26 mouse cellular contexts compared by ENCODE assay signal in the genomic region with DNA sequence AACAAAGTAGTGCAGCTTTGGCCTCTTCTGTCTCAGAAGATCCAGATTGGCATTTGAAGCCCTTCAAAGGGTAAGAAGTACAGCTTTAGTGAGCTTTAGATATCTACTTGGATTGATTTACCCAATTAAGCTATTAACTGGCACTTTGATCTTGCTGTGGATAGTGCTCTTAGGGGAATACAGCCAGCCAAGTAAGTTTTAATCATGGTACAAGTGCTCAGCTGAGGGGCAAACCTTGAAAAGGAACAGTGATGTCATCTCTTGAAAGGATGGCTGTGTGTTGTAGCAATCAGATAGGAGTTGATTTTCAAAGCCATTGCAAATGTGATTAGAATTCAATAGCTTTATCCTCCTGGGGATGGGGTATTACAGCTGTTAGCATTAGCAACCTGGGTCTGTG. TPM values are rescaled to one million over a fixed set of nuclear protein-coding genes. Genes with fewer than 3 reads are reported as not detected.
DNase-seq lines count a peak whose midpoint lies in the region; ATAC-seq and TF ChIP-seq lines count a peak whose summit lies in the region.
"Had no signal": no experiment of that assay in that cellular context is flagged by ENCODE, and none has a peak within 500 bp of the region (broad histone marks: within the 10 kb centered on the region; RNA-seq: fewer than 3 reads in every experiment).

No protein-coding gene starts in this region.

- TF ChIP-seq CTCF in midbrain, postnatal 0 days (IDR thresholded peaks at IDR 0.05) = no peak

- H3K9ac ChIP-seq in forebrain, embryonic 12.5 days = no peak overlapping the region
- H3K9ac ChIP-seq in neural tube, embryonic 14.5 days (replicated peaks; ENCODE audit: low read depth, low read length) = no peak overlapping the region
- no peak overlapping the region for H3K9ac ChIP-seq in midbrain, embryonic 13.5 days (replicated peaks)
- H3K9ac ChIP-seq in midbrain, postnatal 0 days (replicated peaks; ENCODE audit: low read length, poor library complexity, severe bottlenecking) = no peak overlapping the region
- H3K9ac ChIP-seq: embryonic facial prominence, embryonic 12.5 days; heart, embryonic 15.5 days; hindbrain, embryonic 15.5 days had no signal

- no peak overlapping the region for H3K27ac ChIP-seq in forebrain, embryonic 12.5 days
- H3K27ac ChIP-seq in forebrain, embryonic 10.5 days = no peak overlapping the region
- H3K27ac ChIP-seq in neural tube, embryonic 14.5 days (ENCODE audit: low read depth, low read length) = no peak overlapping the region
- no peak overlapping the region for H3K27ac ChIP-seq in midbrain, embryonic 13.5 days
- no peak overlapping the region for H3K27ac ChIP-seq in midbrain, postnatal 0 days (ENCODE audit: low read depth, low read length)
- H3K27ac ChIP-seq: embryonic facial prominence, embryonic 12.5 days; heart, adult 2 months; heart, embryonic 15.5 days; hindbrain, embryonic 15.5 days had no signal

- no peak for DNase-seq in forebrain, embryonic 10.5 days (ENCODE audit: extremely low spot score, low spot score)
- DNase-seq in neural tube, embryonic 10.5 days (ENCODE audit: extremely low spot score, low spot score) = no peak
- no peak for DNase-seq in midbrain, postnatal 0 days (ENCODE audit: low spot score)
- no peak for DNase-seq in left cerebral cortex, postnatal 25 days (ENCODE audit: low spot score in 2 of 2)
- DNase-seq in frontal cortex, postnatal 36 days (ENCODE audit: low spot score in 2 of 2) = no peak
- DNase-seq: adrenal gland, postnatal 14 days; cerebellum, adult 2 months; cerebellum, postnatal 10 days; gastrocnemius, postnatal 10 days; heart, adult 2 months; heart, postnatal 14 days had no signal

- no peaks in the 10 kb centered on the region for H3K4me1 ChIP-seq in forebrain, embryonic 12.5 days
- H3K4me1 ChIP-seq in forebrain, embryonic 10.5 days = 0 out of 2 replicates have a peak, but pooled peaks cover 7% of the 10 kb centered on the region
- no peaks in the 10 kb centered on the region for H3K4me1 ChIP-seq in neural tube, embryonic 14.5 days (ENCODE audit: control insufficient read depth, insufficient read depth, low read length)
- 0 out of 2 replicates have a peak, but pooled peaks cover 3% of the 10 kb centered on the region for H3K4me1 ChIP-seq in midbrain, embryonic 13.5 days (replicated peaks)
- H3K4me1 ChIP-seq in midbrain, postnatal 0 days (ENCODE audit: insufficient read depth, low read length) = no peaks in the 10 kb centered on the region
- H3K4me1 ChIP-seq: embryonic facial prominence, embryonic 12.5 days; hindbrain, embryonic 15.5 days had no signal

- no peak overlapping the region for H3K4me2 ChIP-seq in forebrain, embryonic 12.5 days
- no peak overlapping the region for H3K4me2 ChIP-seq in neural tube, embryonic 14.5 days (ENCODE audit: low read depth, low read length)
- no peak overlapping the region for H3K4me2 ChIP-seq in midbrain, embryonic 13.5 days (replicated peaks)
- no peak overlapping the region for H3K4me2 ChIP-seq in midbrain, postnatal 0 days (ENCODE audit: low read depth, low read length, poor library complexity, severe bottlenecking)
- H3K4me2 ChIP-seq: embryonic facial prominence, embryonic 12.5 days; heart, embryonic 11.5 days; heart, embryonic 15.5 days; hindbrain, embryonic 15.5 days had no signal

- ATAC-seq in forebrain, embryonic 12.5 days (ENCODE audit: low FRiP score) = peak; percentile 46; the same call in 1 of the 2 replicates
- ATAC-seq in neural tube, embryonic 14.5 days (ENCODE audit: low read depth) = peak; percentile 46; the same call in 1 of the 2 replicates
- ATAC-seq in midbrain, embryonic 13.5 days = peak; percentile 82
- 0 out of 2 replicates have a peak, but pooled peaks have one; percentile 17 for ATAC-seq in midbrain, postnatal 0 days (ENCODE audit: low FRiP score)
- ATAC-seq: activated CD4-positive, CD25-positive, alpha-beta regulatory T cell, adult 4 months; inflammation-experienced regulatory T-cells, adult 6 months; intestine, postnatal 0 days; Patski had no signal

- no peaks in the 10 kb centered on the region for H3K27me3 ChIP-seq in forebrain, embryonic 12.5 days
- H3K27me3 ChIP-seq in forebrain, embryonic 10.5 days (ENCODE audit: poor library complexity, severe bottlenecking) = no peaks in the 10 kb centered on the region
- H3K27me3 ChIP-seq in neural tube, embryonic 14.5 days (ENCODE audit: control insufficient read depth, insufficient read depth, low read length) = no peaks in the 10 kb centered on the region
- H3K27me3 ChIP-seq in midbrain, embryonic 13.5 days = no peaks in the 10 kb centered on the region
- H3K27me3 ChIP-seq in midbrain, postnatal 0 days (ENCODE audit: insufficient read depth, low read length) = no peaks in the 10 kb centered on the region
- H3K27me3 ChIP-seq: CH12.LX; embryonic facial prominence, embryonic 12.5 days; heart, embryonic 15.5 days; hindbrain, embryonic 15.5 days; Patski had no signal

- no peaks in the 10 kb centered on the region for H3K9me3 ChIP-seq in forebrain, embryonic 12.5 days
- no peaks in the 10 kb centered on the region for H3K9me3 ChIP-seq in forebrain, embryonic 10.5 days
- no peaks in the 10 kb centered on the region for H3K9me3 ChIP-seq in neural tube, embryonic 14.5 days (ENCODE audit: control insufficient read depth, low read length)
- H3K9me3 ChIP-seq in midbrain, embryonic 13.5 days = no peaks in the 10 kb centered on the region
- H3K9me3 ChIP-seq in midbrain, postnatal 0 days (ENCODE audit: low read length) = no peaks in the 10 kb centered on the region
- H3K9me3 ChIP-seq: embryonic facial prominence, embryonic 12.5 days; heart, embryonic 15.5 days; hindbrain, embryonic 15.5 days had no signal

- H3K4me3 ChIP-seq in forebrain, embryonic 12.5 days (replicated peaks) = no peak overlapping the region
- no peak overlapping the region for H3K4me3 ChIP-seq in forebrain, embryonic 10.5 days
- H3K4me3 ChIP-seq in neural tube, embryonic 14.5 days (ENCODE audit: low read depth, low read length) = no peak overlapping the region
- H3K4me3 ChIP-seq in midbrain, embryonic 13.5 days (replicated peaks) = no peak overlapping the region
- no peak overlapping the region for H3K4me3 ChIP-seq in midbrain, postnatal 0 days (ENCODE audit: low read depth, low read length)
- H3K4me3 ChIP-seq: embryonic facial prominence, embryonic 12.5 days; heart, adult 2 months; heart, embryonic 15.5 days; hindbrain, embryonic 15.5 days had no signal

- intact Hi-C loops in left cerebral cortex, postnatal 25 days (cut with DNase I) = no loop called here

- no peaks in the 10 kb centered on the region for H3K36me3 ChIP-seq in forebrain, embryonic 12.5 days (replicated peaks)
- H3K36me3 ChIP-seq in forebrain, embryonic 10.5 days (replicated peaks) = no peaks in the 10 kb centered on the region
- H3K36me3 ChIP-seq in neural tube, embryonic 14.5 days (ENCODE audit: control insufficient read depth, insufficient read depth, low read length) = no peaks in the 10 kb centered on the region
- no peaks in the 10 kb centered on the region for H3K36me3 ChIP-seq in midbrain, embryonic 13.5 days
- H3K36me3 ChIP-seq in midbrain, postnatal 0 days (ENCODE audit: insufficient read depth, low read length) = no peaks in the 10 kb centered on the region
- H3K36me3 ChIP-seq: embryonic facial prominence, embryonic 12.5 days; heart, embryonic 15.5 days; hindbrain, embryonic 15.5 days had no signal

RNA-seq across cellular contexts. Expression of gene Gpr87, which starts 12.8 kb away (rescaled TPM):
- polyA plus RNA-seq in forebrain, embryonic 12.5 days (2016; fragmentation: Nextera tagmentation; extraction: Ambion mirVana) = 0.15 and 0.17 TPM in 2 replicates
- polyA plus RNA-seq in forebrain, embryonic 10.5 days (2016; fragmentation: Nextera tagmentation; extraction: Ambion mirVana) = 0.17 and 0.20 TPM in 2 replicates
- polyA plus RNA-seq in neural tube, embryonic 14.5 days (2014; fragmentation: Nextera tagmentation; extraction: Ambion mirVana) = 0.22 and 0.46 TPM in 2 replicates
- polyA plus RNA-seq in midbrain, embryonic 13.5 days (2015; fragmentation: Nextera tagmentation; extraction: Ambion mirVana) = 0.19 TPM in 1 of 2 replicates, not detected in the other
- total RNA-seq in midbrain, postnatal 0 days (2014; rRNA removed) = 1.5 TPM in 1 of 2 replicates, not detected in the other
- 0.16 TPM in 1 of 2 replicates, not detected in the other for polyA plus RNA-seq in midbrain, postnatal 0 days (2015; fragmentation: Nextera tagmentation; extraction: Ambion mirVana)
- not detected for total RNA-seq in left cerebral cortex, postnatal 25 days (2021)
- total RNA-seq: adrenal gland, adult 18-20 months; adrenal gland, postnatal 14 days; CH12.LX; gastrocnemius, postnatal 10 days; gastrocnemius, postnatal 4 days; heart, adult 2 months; heart, postnatal 14 days; hematopoietic stem cell, adult 5-6 weeks had no signal
- polyA plus RNA-seq: activated CD4-positive, CD25-positive, alpha-beta regulatory T cell, adult 4 months; cerebellum, adult 2 months; heart, adult 2 months; heart, embryonic 11.5 days; inflammation-experienced regulatory T-cells, adult 6 months; intestine, postnatal 0 days; Patski had no signal

RNA-seq across cellular contexts. Expression of gene P2ry13, which starts 28.6 kb away (rescaled TPM):
- polyA plus RNA-seq in forebrain, embryonic 12.5 days (2016; fragmentation: Nextera tagmentation; extraction: Ambion mirVana) = 0.58 and 1.2 TPM in 2 replicates
- polyA plus RNA-seq in forebrain, embryonic 10.5 days (2016; fragmentation: Nextera tagmentation; extraction: Ambion mirVana) = 0.52 and 0.67 TPM in 2 replicates
- 1.7 and 2.3 TPM in 2 replicates for polyA plus RNA-seq in neural tube, embryonic 14.5 days (2014; fragmentation: Nextera tagmentation; extraction: Ambion mirVana)
- 0.97 and 1.2 TPM in 2 replicates for polyA plus RNA-seq in midbrain, embryonic 13.5 days (2015; fragmentation: Nextera tagmentation; extraction: Ambion mirVana)
- 2.2 and 2.6 TPM in 2 replicates for total RNA-seq in midbrain, postnatal 0 days (2014; rRNA removed)
- 1.8 and 1.9 TPM in 2 replicates for polyA plus RNA-seq in midbrain, postnatal 0 days (2015; fragmentation: Nextera tagmentation; extraction: Ambion mirVana)
- 10 to 100 TPM; 10.6 to 11.1 TPM for total RNA-seq in left cerebral cortex, postnatal 25 days (2021)
- polyA plus RNA-seq: Patski had no signal

RNA-seq across cellular contexts. Expression of gene P2ry14, which starts 28.7 kb away (rescaled TPM):
- polyA plus RNA-seq in forebrain, embryonic 12.5 days (2016; fragmentation: Nextera tagmentation; extraction: Ambion mirVana) = 2.8 and 3.4 TPM in 2 replicates
- polyA plus RNA-seq in forebrain, embryonic 10.5 days (2016; fragmentation: Nextera tagmentation; extraction: Ambion mirVana) = 1.9 and 2.4 TPM in 2 replicates
- polyA plus RNA-seq in neural tube, embryonic 14.5 days (2014; fragmentation: Nextera tagmentation; extraction: Ambion mirVana) = 5.7 and 6.2 TPM in 2 replicates
- polyA plus RNA-seq in midbrain, embryonic 13.5 days (2015; fragmentation: Nextera tagmentation; extraction: Ambion mirVana) = 1.9 and 2.4 TPM in 2 replicates
- total RNA-seq in midbrain, postnatal 0 days (2014; rRNA removed) = 2.8 and 3.2 TPM in 2 replicates
- polyA plus RNA-seq in midbrain, postnatal 0 days (2015; fragmentation: Nextera tagmentation; extraction: Ambion mirVana) = 4.3 and 4.6 TPM in 2 replicates
- 1 to 10 TPM; 2.3 to 2.4 TPM for total RNA-seq in left cerebral cortex, postnatal 25 days (2021)

Comparison
In these comparisons a context has a peak if more than half of its experiments do, and no peak if none do; other contexts are left out.
1. ATAC-seq: peak in every context shown above with its lines; median percentile 82 in midbrain, embryonic 13.5 days; 46 in forebrain, embryonic 12.5 days; 46 in neural tube, embryonic 14.5 days; 17 in midbrain, postnatal 0 days.